Mouse (Mus musculus) stomach, postnatal 0 days (tissue): ENCODE data around the gene Oas2.

Source experiments
- CTCF ChIP-seq: IDR thresholded peaks from 2 replicates; pipeline ENCODE4 v1.5.1; 2016; ENCODE audit warnings: antibody characterized with exemption, low read depth, mild to moderate bottlenecking, moderate library complexity
- EP300 ChIP-seq: optimal IDR thresholded peaks from 2 replicates; pipeline ENCODE3; 2016; ENCODE audit warnings: antibody characterized with exemption

DNA sequence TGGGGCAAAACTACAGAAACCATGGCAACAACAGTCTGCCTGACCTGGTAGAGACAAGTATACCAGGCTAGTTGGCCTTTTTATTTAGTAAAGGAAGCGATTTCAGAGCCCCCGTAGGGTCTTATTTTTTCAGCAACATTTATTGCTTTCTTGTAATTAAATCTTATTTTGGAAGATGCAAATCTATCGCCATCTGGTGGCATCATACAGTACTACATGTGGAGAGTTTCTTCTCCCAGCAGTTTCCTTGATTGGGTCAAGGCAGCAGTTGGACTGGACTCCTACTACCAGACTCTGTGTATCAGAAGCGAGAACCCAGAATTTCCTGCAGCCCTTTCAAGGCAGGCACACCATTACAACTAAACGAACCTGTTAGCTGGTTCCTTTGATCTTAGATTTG is 3.2 kb downstream of the Oas2 start:
- no peak for TF ChIP-seq EP300
- TF ChIP-seq CTCF: peak; percentile 81
